Mouse (Mus musculus) ES-E14 (cell line): ENCODE measurements around the gene Paqr7. TPM values are rescaled to one million over a fixed set of nuclear protein-coding genes. Genes with fewer than 3 reads are reported as not detected.

Experiments
- DNase-seq: peaks from one replicate; pipeline ENCODE4 v3.0.0-alpha.2; 2013; ENCODE audit warnings: low read depth, low spot score
- H3K27ac ChIP-seq: 2 replicates; pipeline ENCODE4 v1.5.1; 2012; ENCODE audit warnings: low read depth, mild to moderate bottlenecking, low read length, moderate library complexity, mixed read lengths; ENCODE audit not compliant: poor library complexity, insufficient read depth, severe bottlenecking
- H3K36me3 ChIP-seq: 2 replicates; pipeline ENCODE4 v1.6.1; 2012; ENCODE audit warnings: mild to moderate bottlenecking, low read length, moderate library complexity, mixed read lengths; ENCODE audit not compliant: control insufficient read depth, poor library complexity, insufficient read depth, severe bottlenecking
- H3K4me1 ChIP-seq, 2 experiments: fragments of 150-350 bp in 1 of 2; sonication (generic) in 1 of 2; 2 replicates each; pipeline ENCODE4 v1.6.1; 2012; ENCODE audit warnings: low read length in 2 of 2, mild to moderate bottlenecking in 1 of 2, mixed read lengths in 1 of 2; ENCODE audit not compliant: control insufficient read depth in 2 of 2, insufficient read depth in 2 of 2, poor library complexity in 1 of 2
- H3K4me3 ChIP-seq, 2 experiments: fragments of 150-350 bp in 1 of 2; sonication (generic) in 1 of 2; 2 replicates each; pipeline ENCODE4 v1.5.1; 2012; ENCODE audit warnings: low read length in 2 of 2, low read depth in 1 of 2, mild to moderate bottlenecking in 1 of 2, mixed read lengths in 1 of 2; ENCODE audit not compliant: insufficient read depth in 1 of 2, poor library complexity in 1 of 2, severe bottlenecking in 1 of 2
- H3K9ac ChIP-seq: 2 replicates; pipeline ENCODE4 v1.6.1; 2012; ENCODE audit warnings: low read depth, mild to moderate bottlenecking, low read length, mixed read lengths; ENCODE audit not compliant: poor library complexity, insufficient read depth, severe bottlenecking
- H3K9me3 ChIP-seq: fragments of 150-350 bp; sonication (generic); 2 replicates; pipeline ENCODE4 v1.6.1; 2012; ENCODE audit warnings: low read depth, mild to moderate bottlenecking, low read length; ENCODE audit not compliant: control insufficient read depth, insufficient read depth
- CHD2 ChIP-seq: IDR thresholded peaks from 2 replicates; pipeline ENCODE4 v1.6.1; 2014; ENCODE audit warnings: mild to moderate bottlenecking, low read depth, low read length, inconsistent platforms
- HCFC1 ChIP-seq: IDR thresholded peaks from 2 replicates; pipeline ENCODE4 v1.6.1; 2012; ENCODE audit warnings: low read length, inconsistent platforms, borderline replicate concordance; ENCODE audit not compliant: insufficient read depth
- MAFK ChIP-seq: IDR thresholded peaks from 2 replicates; pipeline ENCODE4 v1.6.1; 2014; ENCODE audit warnings: mild to moderate bottlenecking, low read depth, low read length, inconsistent platforms; ENCODE audit not compliant: insufficient read depth
- ZC3H11A ChIP-seq: IDR thresholded peaks from 2 replicates; pipeline ENCODE4 v1.6.1; 2012; ENCODE audit warnings: low read depth, mild to moderate bottlenecking, inconsistent platforms, low read length, borderline replicate concordance
- ZNF384 ChIP-seq: IDR thresholded peaks from 2 replicates; pipeline ENCODE4 v1.6.1; 2012; ENCODE audit warnings: low read depth, low read length, inconsistent platforms
- in situ Hi-C, 2 experiments: fragments of 600-800 bp; cut with MboI; formaldehyde crosslinking; loops; one replicate each; pipeline ENCODE4 v1.15.1; 2025; ENCODE audit warnings: low sequenced_read_pairs in 2 of 2, inconsistent platforms in 1 of 2; ENCODE audit not compliant: unreplicated experiment in 2 of 2
- total RNA-seq: library from RNA; depleted of rRNA; stranded (reverse); fragments of 300-350 nt; gene quantifications from 2 replicates; pipeline ENCODE4 v1.2.3, GENCODE M21; 2012; rRNA removed

The Paqr7 gene
- 4.8 and 6.9 TPM in 2 replicates for total RNA-seq

DNA sequence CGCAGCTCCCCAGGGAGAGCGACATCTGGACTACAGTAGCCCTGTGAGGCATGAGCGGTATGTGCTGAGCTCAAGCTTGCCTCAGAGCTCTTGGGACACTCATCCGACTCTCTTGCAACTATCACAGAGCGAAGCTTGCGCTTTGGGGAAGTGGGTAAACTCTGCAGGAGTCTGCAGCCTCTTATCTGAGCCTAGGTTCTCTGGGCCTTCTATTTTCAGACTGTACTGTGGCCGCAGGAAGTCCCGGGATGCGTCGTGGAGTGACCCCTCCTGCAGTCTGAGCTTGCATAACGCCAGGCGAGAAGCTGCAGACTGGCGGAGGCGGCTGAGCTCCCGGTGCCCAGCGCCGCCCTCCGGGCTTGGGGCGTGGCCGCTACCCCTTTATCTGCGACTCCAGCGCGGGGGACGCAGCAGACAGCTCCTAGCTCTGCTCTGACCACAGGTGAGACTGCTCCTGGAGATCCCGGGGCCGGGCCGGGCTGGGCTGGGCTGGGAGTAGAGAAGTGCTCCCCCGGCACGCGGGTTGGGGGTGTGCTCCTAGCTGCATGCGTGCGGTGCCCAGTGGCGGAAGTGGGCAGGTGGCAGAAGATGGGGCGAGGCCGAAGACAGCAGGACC, at the start of gene Paqr7:
TSS of gene Paqr7 (plus strand) at position 103 of the 616 bp plus-strand sequence.
- H3K9ac ChIP-seq: no peak within 1 kb of the TSS
- H3K27ac ChIP-seq: no peak within 1 kb of the TSS
- peaks cover 8 to 19% of the 10 kb centered on the region in 2 experiments; a peak in 3 of 4 replicates for H3K4me1 ChIP-seq
- TF ChIP-seq ZNF384: no peak
- H3K4me3 ChIP-seq: peak within 1 kb of the TSS; percentile 20 to 53; a peak in 2 of 4 replicates
- no peaks in the 10 kb centered on the region for H3K9me3 ChIP-seq
- in situ Hi-C loops: no loop called here
- DNase-seq: no peak
- no peaks in the 10 kb centered on the region for H3K36me3 ChIP-seq

- Histone ChIP-seq H3K4me3 (peak overlapping the region; percentile 36 to 41; a peak in 2 of 4 replicates), H3K9ac (peak overlapping the region; percentile 14; the same call in 1 of the 2 replicates), H3K36me3 (no peaks in the 10 kb centered on the region), H3K27ac (peak overlapping the region; percentile 51; the same call in 1 of the 2 replicates), H3K4me1 (peaks cover 9 to 33% of the 10 kb centered on the region in 2 experiments; a peak in 3 of 4 replicates), H3K9me3 (no peaks in the 10 kb centered on the region)
- in situ Hi-C loops: no loop called here
- no peak for DNase-seq
- no peak for TF ChIP-seq HCFC1
- no peak for TF ChIP-seq CHD2
- no peak for TF ChIP-seq ZNF384
- no peak for TF ChIP-seq ZC3H11A
- TF ChIP-seq MAFK: no peak
Observed at GRCm38 (mm10) chr4:134447966-134448365, 48.5 kb upstream of the Paqr7 start.

GRCm38 (mm10) chr4:134449595-134450391, 46.7 kb upstream of the Paqr7 start:
- TF ChIP-seq CHD2: no peak
- TF ChIP-seq MAFK: no peak
- no peak for TF ChIP-seq ZC3H11A
- TF ChIP-seq HCFC1: no peak
- no peak for TF ChIP-seq ZNF384
- in situ Hi-C loops: no loop called here
- no peak overlapping the region for H3K27ac ChIP-seq
- peaks cover 9 to 33% of the 10 kb centered on the region in 2 experiments; a peak in 3 of 4 replicates for H3K4me1 ChIP-seq
- DNase-seq: no peak
- no peak overlapping the region for H3K9ac ChIP-seq
- no peak overlapping the region for H3K4me3 ChIP-seq
- H3K9me3 ChIP-seq: no peaks in the 10 kb centered on the region
- no peaks in the 10 kb centered on the region for H3K36me3 ChIP-seq

DNA sequence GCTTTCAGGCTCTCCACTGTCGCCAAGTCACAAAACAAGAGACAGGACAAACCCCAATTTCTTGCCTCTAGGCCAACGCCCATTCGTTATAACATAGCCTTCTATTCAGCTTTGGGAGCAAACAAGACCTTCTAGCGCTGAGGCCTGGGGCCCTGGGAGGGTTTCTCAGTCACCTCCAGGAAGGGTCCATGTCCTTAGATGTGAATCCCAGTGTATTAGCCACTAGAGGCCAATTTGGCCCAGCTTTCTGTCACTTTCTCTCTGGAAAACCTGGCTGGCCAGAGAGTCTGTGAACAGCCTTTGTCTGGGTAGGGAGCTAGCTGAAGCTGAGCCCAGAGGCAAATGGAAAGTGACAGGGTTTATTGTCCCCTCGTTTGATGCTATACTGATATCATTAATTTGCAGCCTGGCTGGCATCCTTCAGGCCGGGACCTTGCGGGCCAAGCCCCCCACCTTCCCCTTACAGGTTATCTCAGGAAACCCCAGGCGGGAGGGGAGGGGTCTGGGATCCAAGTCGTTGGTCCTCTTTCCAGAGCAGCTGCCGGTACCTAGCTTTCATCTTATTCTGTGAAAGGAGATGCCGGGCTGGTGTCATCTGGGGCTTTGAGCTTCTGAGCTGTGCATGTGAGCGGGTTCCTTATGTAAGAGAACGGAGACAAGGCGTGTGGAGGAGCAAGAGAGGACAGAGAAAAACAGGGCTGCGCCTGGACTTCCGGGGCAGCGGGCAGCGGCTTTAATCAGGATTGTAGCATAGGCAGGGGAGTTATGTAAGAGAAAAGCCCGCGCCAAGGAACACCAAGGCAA, 45.9 kb upstream of the Paqr7 start:
- Histone ChIP-seq H3K9ac (no peak overlapping the region; the same call in 1 of the 2 replicates), H3K27ac (no peak overlapping the region), H3K36me3 (no peaks in the 10 kb centered on the region), H3K9me3 (no peaks in the 10 kb centered on the region), H3K4me3 (peak overlapping the region; percentile 8 to 17; a peak in 2 of 4 replicates), H3K4me1 (peaks cover 10 to 37% of the 10 kb centered on the region in 2 experiments; a peak in 3 of 4 replicates)
- TF ChIP-seq HCFC1: no peak
- no peak for TF ChIP-seq ZNF384
- no peak for TF ChIP-seq ZC3H11A
- no peak for TF ChIP-seq CHD2
- TF ChIP-seq MAFK: no peak
- DNase-seq: no peak
- in situ Hi-C loops: no loop called here
